Mouse (Mus musculus) lung, postnatal 4 days (tissue): ENCODE data around the gene Ripk1.

Source experiments
- DNase-seq, 2 experiments: peaks; one replicate each; pipeline ENCODE4 v3.0.0; 2021

Ripk1 gene

DNA sequence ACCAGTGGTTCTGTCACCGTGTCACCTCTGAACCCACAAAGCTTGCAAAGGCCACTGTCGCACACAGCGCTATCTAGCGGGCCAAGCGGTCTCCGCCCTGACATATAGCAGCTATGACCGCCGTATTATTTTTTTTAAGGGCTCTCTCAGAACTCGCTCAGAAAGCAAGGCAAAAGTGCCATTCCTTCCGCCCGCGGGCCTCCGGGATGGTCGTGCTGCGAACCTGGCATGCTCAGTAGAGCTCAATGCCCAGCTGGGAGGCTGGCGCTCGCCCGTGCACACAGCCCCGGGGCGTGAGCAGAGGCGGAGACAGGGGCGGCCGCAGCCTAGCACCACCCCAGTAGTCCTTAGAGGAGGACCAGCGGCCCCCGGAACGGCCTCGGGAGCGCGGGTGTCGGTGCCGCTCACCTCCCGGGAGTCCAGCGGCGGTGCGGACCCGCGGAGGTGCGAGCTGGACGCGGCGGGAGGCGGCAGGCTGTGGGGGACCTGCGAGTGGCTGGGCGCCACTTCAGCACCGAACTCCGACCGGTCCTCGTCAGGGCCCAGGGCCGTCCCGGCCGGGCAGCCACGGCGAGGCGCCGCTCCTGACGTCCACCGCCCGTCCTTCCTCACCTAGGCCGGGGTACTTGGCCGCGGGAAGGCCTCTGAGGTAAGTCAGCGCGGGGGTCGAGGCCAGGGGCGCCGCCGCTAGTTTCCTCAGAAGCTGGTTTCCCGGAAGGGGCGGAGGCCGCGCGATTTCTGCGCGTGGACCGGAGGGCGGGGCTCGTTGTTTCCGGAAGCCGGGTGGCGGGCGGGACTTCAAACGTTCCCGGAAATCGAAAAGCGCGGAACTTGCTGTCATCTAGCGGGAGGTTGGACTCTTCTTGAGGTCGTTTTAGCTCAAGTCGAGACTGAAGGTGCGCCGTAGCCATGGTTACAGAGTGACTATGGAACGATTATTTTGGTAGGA lies at the start of gene Ripk1, which contains the start of gene Serpinb6a:
TSS of gene Ripk1 (plus strand) at position 306 of the 949 bp plus-strand sequence.
TSS of gene Serpinb6a (minus strand) at position 737 of the 949 bp plus-strand sequence.
- DNase-seq = peak; percentile 94

DNA sequence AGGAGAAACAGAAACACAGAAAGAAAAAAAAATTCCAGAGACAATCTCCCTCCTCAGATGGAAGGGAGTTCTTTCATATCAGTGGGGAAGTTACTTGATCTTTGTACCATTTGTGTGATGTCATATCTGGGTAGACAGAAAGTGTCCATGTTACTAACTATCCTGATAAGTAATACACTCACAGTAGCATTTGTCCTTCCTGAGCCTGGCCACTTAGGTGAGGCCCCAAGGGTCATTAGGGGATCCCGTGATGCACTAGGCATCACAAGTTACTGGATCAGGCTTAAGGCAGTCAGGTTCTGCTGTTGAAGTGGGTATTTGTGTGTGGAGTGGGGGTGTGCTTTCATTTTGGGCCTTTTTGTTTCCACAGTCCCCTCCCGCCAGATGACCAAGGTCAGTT lies 49.2 kb upstream of the Ripk1 start:
- no peak for DNase-seq

DNA sequence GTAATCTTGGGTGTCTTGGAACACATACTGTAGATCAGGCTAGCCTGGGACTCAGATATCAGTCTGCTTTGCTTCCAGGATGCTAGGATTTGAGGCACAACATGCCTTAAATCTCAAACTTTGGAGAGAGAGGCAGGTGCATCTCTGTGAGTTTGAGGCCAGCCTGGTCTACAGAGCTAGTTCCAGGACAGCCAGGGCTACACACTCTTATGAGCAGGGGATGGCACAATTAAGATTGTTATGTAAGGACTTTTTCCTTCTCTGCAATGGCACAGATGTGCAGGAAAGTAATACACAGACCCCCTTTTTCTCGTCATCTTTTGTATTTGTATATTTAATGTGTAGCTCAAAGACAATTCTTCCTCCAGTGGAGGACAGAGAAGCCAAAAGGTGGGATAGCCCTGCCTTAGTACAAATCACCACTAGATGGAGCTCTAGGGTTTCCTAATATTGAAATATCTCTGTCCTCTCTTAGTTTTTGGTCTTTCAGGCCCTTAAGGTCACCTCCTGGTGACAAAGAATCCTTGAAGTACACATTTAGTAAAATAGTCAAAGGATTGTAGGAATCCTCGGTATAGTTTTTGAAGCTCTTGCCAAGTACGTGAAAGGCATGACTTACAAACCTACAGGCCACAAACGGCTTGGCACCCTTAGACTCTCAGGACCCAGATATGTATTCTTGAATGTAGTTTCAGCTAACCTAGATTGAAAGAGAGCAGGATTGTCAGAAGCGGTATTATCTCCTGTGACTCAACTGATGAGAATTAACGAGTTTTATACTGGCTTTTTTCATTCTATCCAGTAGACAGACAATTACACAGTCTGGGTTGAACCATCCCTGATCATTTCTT lies 45.4 kb upstream of the Ripk1 start:
- peak in 1 of 2 experiments; percentile 19 for DNase-seq

DNA sequence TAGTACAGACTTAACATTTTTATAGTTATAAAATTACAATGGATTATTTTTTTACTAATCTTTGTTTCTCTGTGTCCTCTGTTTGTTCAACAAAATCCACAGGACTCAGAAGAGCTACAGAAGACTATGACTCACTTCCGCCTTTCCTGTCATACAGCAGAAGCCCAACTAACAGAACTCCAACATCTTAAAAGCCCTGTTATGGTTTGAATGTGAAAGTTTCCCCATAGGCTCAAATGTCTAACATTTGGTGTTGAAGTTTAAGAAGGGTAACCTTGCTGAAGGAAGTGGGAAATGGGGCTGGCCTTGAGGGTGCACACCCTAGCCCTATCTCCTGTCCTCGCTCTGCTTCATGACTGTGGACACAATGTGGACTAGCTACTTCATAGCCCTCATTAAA lies 42.4 kb upstream of the Ripk1 start:
- no peak for DNase-seq

DNA sequence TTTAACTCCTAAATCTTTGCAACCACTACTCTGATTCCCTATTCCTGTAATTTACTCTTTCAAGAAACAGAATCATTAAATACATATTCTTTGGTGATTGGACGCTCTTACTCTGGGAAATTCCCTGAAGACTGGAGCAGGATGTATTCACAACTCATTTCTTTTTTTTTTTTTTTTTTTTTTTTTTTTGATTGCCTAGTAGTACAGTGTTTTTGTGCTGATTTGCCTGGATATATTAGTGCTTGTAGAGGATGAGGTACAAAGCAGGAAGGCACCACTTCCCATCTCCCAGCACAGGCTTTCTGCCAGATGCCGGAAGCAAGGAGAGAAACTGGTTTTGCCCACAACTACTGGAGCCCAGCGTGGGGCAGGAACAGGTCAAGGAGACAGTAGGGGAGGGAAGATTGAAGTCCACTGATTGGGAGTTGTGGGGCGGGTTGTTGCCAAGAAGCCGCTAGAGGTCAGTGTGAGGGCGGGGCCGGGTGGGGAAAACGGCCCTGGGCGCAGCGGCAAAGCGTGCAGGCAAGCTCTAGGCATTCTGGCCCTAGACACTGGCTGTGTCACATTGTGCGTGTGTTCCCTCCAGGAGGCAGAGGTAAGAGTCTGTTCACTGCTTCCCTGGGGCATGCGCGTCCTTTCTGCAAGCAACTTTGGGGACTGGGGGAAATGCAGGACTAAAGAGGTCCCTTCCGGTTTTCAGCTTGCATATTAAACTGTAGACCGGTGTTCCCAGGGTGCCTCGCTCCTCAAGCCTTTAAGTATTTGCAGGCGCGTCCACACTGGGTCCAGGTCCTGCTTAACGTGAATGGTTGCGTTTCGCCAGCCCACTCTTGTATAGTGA lies 37.7 kb upstream of the Ripk1 start, which contains the start of gene Nqo2:
TSS of gene Nqo2 (plus strand) at position 482 of the 841 bp plus-strand sequence.
- peak; percentile 76 to 81 for DNase-seq

DNA sequence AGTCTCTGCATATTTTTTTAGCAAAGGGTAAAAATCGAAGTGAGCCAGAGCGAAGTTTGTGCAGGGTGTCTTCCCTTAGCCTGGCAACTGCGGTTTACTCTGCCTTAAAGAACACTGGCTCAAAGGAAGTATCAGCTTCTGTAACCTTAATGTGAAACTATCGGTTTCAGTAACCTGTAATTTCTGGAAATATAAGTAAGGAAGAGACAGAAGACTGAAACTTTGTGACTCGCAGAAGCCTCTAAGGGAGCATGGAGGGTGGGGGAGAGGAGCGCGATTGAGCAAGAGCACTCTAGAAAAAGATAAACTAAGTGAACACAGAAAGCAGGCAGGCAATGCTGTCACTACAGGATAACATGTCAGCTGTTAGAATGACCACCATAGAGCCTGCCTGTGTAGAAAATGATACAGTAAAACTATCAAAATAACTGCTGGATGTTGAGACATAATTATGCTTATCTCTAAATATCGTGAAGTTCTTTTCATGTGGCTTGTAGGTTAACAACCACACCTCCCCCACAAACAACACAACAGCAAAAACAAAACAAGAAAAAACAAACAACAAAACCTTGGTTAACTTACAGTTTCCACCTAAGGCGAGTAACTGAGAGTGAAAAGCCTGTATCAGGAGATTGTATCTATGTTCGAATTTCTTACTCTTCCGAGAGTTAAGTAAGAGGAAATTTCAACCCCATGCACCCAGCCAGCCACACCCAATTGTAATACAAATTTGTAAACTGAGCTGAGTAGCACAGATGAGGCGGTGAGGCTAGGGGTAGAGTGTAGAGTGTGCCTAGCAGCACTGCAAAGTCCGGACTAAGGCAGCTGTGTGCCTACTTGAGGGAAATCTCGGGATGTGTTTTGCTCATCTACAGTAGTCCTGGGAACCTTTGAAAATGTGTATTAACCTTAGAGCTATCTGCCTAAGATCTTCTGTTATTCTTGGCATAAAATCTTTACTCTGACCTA lies 36.8 kb upstream of the Ripk1 start:
- DNase-seq = peak in 1 of 2 experiments; percentile 12

DNA sequence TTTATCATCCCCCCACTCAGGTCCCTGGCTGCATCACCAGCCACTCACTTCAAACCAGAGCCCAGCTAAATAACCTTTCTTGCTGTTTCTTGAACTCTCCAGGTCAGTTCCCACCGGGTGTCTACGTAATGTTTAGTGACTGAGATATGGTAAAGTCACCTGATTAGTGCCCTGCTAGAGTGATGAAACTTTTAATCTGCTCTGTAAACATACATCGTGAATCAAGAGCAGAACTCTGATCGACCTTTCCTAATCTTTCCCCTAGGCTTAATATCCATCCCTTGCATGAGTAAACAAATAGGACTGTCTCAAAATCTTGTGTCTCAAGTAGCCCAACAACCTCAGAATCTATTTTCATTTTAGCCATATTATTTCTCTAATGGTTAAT lies 36.1 kb upstream of the Ripk1 start:
- DNase-seq = no peak

DNA sequence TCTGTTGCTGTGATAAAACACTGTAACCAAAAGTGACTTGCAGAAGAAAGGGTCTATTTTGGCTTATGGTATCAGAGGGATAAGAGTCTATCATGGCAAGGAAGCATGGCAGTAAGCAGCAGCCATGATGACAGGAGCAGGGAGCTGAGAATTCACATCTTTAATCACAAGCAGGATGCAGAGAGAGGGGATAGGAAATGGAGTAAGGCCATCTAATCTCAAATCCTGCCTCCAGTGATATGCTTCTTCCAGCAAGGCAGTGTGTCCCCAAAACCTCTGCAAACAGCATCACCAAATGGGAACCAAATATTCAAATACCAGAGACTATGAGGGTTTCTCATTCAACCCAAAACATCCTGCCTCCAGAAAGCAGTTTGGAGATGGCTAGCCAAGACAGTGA lies 35.6 kb upstream of the Ripk1 start:
- no peak for DNase-seq

DNA sequence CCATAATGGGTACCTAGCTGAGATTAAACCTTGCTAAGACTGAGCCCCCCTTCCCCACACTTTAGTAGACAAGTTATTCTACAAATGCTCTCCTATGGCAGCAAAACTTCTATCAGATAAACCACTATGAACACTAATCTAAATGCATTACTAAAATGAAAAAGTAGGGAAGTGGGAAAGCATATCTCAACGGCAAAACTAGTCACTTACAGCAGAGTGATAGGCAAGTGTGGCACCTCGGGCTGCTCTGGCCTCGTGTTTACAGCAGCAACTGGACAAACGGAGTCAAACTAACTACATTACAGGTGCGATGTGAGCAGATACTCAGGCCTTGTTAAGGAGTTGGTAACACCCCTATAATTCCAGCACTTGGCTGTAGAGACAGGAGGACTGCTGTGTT lies 12.5 kb upstream of the Ripk1 start:
- no peak for DNase-seq

DNA sequence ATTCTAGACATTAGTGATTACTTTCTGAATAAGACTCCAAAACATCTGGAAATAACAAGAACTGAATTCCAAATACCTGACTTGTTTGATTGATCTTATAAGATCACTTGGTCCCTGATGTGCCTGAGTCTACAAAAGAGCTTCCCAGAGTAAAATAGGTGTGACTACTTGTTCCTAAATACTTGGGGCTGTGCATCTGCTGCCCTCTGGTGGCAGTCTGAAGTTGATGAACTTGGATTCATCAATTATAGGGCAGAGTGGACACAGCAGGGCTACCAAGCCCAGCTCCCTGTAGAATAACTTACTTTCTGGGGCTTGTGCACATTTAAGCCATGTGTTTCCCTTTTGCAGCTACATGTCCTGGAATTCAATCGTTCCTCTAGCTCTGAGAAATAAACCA lies 7.0 kb upstream of the Ripk1 start:
- peak; percentile 53 to 73 for DNase-seq

DNA sequence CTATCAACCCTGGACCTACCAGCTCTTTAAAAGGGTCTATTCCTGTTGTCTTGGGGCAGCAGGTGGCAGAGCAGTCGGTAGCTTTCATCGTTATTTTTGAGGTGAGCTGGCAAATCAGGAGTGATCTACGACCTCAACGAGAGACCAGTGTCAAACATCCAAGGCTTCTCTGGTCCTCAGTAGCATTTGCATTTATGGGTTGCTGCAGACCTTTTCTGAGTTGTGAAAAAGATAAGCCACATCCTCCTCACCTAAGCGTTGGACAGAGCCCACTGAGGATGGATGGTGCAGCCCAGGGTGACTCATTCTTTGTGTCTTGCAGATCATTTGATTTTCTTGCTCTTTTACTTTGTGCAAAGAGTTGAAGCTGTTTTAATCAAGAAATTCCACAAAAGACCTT lies 895 bp downstream of the Ripk1 start:
- no peak for DNase-seq

DNA sequence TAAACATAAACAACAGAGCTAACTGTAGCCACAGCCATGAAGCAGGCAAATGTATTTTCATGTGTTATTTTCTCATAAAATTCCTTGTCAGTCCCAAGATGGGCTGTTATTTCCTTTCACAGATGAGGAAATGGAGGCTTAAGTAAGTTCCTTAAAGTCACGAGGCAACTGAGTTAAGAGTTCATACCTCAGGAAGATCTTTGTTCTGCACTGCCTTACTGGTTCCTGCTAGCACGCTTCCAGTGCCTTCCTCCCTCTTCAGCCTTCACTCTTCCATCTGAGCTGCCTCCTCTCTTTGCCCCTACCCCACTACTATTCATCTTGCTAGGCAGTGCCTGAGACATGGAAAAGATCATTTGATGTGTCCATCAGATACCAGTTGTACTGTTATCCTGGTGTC lies 5.1 kb downstream of the Ripk1 start:
- no peak for DNase-seq

DNA sequence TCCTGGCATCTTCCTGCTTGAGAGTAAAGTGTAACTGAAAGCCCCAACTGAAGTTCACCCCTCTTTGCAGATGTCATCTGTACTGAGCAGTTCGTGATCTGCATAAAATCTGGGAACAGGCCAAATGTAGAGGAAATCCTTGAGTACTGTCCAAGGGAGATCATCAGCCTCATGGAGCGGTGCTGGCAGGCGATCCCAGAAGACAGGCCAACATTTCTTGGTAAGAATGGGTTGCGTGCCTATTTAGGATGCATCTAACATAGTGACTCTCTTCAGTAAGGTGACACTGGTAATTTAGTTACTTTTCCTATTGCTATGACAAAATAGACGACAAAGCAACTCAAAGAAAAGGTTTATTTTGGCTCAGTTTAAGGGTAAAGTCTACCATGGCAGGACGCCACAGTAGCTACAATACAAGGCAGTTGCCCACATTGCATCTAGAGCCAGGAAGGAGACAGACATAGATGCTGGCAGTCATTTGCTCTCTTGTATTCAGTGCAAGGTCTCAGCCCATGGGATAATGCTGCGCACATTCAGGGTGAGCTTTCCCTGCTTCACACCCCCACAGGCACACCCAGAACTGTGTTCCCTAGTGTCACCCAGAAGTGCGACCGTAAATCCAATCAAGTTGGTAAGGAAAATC lies 14.9 kb downstream of the Ripk1 start:
- no peak for DNase-seq

DNA sequence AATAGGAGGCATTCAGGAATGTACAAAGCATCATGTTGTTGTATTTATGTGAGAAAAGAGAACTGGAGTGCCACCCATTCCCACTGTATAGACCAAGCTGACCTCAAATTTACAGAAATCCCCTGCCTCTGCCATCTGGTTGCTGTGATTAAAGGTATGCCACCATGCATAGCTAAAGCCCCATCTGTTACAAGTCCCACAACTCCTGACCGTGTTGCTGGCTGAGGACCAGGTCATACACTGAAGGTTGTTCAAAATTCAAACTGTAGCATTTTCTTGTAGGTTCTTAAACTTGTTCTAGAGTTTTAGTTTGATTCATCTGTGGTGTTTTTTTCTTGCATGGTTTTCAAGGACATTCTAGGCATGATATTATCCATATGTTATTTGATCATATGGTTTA lies 16.4 kb downstream of the Ripk1 start:
- no peak for DNase-seq

DNA sequence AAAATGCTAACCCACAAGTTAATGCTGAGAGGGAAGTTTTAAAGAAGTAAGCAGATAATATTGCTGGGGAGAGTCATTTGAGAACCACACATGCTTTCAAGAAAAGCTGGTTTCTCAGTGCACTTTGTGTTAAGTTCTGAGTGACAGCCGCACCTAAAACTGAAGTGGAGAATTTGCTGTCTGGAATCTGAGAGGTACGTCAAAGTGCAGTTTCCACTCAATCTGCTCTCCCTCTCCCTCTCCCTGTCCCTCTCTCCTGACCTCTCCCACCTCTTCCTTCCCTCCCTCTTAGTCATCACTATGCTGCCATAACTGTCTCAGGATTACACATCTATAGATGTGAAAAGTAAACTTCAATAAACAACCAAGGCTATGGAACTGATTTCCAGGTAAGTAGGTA lies 19.8 kb downstream of the Ripk1 start:
- DNase-seq = no peak

DNA sequence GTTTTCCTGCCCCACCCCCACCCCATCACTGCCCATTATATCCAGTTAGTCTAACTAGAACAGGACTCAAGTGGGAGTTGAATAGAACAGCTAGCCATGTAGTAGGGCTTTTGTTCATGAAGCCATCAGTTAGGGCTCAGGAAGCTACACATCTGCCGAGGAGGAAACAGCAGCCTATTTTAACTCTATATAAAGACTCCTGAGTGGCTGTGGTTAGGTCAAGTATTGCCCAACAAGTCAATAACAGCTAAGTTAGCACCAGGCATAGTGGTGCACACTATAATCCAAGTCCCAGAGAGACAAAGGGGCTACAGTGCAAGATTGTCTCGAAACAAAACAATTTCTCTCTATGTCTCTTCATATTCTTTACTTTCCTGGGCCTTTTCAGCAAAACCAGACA lies 29.9 kb downstream of the Ripk1 start:
- no peak for DNase-seq

DNA sequence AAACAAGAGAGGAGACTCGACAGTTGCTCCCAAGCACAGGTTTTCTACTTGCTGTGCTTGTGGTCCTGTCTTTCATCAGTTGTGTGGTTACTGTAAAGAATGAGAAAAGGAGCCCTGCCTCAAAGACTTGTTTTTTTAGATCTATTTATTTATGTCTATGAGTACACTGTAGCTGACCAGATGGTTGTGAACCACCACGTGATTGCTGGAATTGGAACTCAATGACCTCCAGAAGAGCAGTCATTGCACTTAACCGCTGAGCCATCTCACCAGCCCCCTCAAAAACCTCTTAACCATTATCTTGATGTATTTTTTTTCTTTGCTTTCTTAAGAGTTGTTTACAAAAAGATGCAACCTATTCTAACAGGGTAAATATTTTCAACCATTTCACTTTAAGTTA lies 33.3 kb downstream of the Ripk1 start:
- DNase-seq = no peak

DNA sequence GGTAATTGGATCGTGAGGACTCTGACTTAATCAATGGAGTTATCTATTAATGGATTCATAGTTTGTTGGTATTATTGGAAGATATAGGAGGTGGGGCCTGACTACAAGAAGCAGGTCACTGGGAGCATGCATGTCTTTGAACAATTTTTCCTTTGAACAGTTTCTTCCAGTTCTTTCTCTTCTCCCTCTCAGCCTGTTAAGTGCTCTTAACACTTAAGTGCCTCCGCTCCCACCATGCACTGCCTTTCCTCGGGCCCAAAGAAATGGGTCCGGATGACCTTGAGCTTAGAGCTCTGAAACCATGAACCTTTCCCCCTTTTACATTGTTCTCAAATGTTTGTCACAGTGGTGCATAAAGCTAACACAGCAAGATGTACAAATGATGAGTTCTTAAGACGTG lies 34.6 kb downstream of the Ripk1 start:
- DNase-seq = no peak

DNA sequence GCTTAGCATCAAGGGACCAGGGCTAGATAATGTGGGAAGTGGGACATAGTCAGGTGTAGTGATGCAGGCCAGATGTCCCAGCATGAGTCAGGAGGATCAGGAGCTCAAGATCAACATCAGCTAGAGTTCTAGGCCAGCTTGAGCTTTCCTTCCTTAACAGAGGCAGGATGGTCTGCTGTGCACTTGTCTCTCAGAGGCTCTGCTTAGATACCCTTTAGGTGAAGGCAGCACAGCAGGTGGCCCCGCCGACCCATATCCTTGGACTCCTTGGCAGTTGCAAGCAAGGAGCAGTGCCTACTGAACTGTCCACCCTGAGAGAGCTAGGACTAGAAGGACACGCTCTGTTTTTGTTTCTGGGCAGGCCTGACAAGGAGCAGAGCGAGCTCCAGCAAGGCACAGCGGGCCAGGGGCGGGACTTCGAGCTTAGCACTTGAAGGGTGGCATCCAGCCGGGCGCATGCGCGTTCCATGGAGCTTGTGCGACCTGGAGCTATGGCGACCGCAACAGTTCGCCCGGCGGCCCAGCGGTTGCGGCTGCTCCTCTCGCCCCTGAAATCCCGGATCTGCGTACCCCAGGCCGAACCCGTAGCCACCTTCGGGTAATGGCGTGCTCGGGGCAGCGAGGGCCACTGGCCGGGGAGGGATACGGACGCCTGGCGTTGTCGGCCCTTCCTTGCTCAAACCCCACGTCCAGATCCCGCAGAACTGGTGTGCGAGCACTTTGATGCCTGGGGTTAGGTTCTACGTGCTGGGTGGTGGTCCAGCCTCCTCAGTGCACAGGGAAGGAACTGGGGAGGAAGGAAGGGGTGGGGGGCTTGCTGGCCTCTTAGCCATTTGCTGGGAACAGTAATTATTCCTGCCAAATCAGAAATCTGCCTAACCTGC lies 35.3 kb downstream of the Ripk1 start, which contains the start of gene Bphl:
TSS of gene Bphl (plus strand) at position 426 of the 884 bp plus-strand sequence.
- peak; percentile 93 to 95 for DNase-seq

DNA sequence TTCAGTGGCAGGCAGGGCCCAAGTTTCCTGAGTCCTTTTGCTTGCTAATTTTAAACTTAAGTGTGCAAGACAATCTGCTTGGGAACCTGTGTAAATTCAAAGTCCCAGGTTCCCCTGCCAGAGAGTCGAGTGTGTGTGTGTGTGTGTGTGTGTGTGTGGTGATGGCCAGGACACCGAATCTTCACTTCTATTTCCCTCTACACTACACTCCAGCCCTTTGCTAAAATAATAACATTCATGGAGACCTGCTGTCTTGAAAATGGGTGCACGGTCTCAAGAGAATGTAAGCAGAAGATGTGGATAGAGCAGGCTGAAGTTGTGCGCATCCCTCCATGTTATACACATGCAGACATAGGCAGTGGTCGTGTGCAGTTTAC lies 35.9 kb downstream of the Ripk1 start:
- DNase-seq = no peak
